Mouse (Mus musculus) liver, embryonic 18 days (tissue): ENCODE data around the gene Hnrnpl. TPM values are rescaled to one million over a fixed set of nuclear protein-coding genes. Genes with fewer than 3 reads are reported as not detected.

Experiments used
- polyA plus RNA-seq: library from polyadenylated mRNA; depleted of rRNA; stranded (reverse); fragments of >200 nt; gene quantifications from 2 replicates; pipeline ENCODE4 v1.2.3, GENCODE M21; 2012; rRNA removed

Gene Hnrnpl
- polyA plus RNA-seq: 125 and 133 TPM in 2 replicates

DNA sequence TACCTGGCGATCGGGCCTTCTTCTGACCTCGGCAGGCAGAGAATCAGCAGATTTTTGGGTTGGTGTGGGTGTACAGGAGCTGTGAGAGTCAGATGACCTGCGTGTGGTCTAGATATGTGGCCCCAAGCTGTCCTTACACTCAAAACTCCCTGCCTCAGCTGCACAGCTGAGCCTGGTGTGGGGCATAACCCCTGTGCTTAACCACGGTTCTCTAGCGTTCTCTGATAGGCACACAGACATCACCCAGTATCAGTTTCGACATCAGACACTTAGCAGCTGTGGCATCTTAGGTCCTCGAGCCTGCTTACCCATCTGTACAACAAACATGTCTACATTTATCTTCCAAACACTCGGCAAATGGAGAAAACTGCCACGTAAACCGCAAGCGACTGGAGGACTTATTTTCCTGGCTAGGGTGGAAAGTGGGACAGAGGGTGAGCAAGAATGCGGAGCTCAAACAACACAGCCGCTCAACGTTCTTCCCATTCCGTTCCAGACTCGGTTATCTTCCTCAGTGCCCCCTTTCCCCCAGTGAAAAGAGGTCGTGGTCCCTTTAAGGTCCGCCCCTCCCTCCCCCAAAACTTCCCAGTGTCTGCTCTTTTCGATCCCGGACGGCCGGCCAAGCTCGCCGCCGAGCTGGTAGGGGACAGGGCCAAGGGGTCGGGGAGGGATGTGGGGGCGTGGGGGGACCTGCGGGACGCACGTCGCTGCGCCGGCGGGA, at the start of gene Hnrnpl:
Hnrnpl (plus strand) TSS at position 321 of the 721 bp plus-strand sequence.

DNA sequence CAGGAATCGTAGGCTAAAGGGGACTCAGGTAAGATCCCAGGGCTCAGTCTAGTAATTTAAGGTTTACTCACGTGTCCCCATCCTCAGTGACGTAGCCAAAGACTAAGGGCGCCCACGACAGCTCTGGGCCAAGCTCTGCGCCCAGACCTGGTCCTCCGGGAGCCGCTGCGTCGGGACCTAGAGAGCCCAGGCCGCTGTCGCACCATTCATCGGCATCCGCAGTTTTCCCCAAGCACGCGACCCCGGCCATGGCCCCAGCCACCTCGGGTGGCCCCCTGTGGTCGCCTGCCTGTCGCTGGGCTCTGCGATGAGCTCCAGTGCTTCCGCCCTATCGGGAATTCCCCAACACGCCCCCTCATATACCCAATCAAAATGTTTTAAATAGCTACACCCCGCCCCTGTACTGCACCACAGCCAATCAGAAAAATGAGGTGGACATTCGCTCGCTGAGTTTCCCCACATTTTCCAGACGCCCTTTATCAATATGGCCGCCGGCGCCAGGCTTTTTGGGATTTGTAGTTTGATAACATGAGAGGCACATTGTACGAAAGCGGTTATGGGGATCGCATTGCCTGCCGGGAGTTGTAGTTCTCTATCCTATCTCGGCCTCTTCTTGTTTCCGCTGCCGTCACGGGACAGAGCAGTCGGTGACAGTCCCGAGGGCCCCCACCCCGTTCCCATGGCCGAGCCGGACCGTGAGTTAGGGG, 42.0 kb upstream of the Hnrnpl start, which contains the start of gene Sirt2:
Sirt2 (plus strand) TSS at position 563 of the 707 bp plus-strand sequence.

DNA sequence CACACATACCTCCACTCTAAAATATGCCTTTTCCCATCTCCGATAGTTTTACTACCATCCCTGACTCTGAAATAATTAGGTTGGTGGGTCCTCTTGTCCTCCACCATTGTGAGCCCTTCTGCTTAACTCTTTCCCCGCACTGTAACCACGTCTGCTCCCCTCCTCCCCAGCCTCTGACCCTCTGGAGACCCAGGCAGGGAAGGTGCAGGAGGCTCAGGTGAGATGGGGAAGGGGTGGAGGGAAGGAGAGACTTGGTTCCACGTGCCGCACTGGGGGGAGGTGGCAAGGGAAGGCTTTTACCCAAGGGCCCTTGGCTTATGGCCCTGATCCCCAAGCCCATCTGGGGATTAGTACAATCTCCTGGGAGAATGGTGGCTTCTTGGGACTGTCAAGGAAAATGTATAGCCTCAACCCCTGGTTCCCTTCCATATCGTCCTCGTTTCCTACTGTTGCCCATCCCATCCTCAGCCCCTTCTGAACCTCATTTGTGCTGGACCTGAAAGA, 40.8 kb upstream of the Hnrnpl start, which contains the start of gene Nfkbib:
Nfkbib (minus strand) TSS at position 51 of the 504 bp plus-strand sequence.

DNA sequence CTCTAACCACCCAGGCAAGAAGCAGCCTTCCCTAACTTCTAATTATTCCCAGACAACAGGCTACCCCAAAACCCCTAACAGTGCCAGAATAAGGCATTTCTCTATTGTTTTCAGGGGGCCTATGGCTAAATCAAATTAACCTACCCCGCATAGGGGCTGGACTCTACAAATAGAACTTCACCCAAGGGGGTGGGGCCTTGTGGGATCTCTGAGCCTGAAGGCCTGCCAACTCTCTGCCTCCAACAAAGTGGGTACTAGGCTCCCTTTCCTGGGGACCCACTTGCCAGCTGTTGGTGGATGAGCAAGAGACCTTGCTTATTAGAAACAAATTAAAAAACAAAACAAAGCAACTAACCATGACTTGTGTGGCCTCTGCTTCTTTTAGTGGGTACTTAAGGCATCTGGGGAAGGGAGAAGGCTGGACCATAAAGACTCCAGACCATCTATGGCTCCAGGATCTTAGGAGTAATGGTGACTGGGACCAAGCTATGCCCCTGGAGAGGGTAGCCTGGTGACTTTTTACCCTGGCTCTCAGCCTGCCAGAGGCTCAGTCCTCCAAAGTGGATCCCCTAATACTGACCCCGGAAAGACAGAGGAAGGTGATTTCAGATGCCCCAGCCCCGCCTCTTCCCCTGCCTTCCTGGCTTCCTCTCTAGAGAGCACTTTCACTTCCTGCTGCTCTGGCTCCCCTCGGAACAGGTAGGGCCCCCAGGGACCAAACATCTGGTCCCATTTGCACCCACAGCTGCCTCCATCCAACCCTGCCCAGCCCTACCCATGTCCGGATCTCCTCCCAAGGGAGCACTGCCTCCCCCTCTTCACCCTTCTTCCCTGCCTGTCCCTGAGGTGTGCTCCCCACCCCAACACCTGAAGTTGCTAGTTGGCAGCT, 19.8 kb upstream of the Hnrnpl start, which contains the start of gene Rinl:
Rinl (plus strand) TSS at position 663 of the 889 bp plus-strand sequence.

DNA sequence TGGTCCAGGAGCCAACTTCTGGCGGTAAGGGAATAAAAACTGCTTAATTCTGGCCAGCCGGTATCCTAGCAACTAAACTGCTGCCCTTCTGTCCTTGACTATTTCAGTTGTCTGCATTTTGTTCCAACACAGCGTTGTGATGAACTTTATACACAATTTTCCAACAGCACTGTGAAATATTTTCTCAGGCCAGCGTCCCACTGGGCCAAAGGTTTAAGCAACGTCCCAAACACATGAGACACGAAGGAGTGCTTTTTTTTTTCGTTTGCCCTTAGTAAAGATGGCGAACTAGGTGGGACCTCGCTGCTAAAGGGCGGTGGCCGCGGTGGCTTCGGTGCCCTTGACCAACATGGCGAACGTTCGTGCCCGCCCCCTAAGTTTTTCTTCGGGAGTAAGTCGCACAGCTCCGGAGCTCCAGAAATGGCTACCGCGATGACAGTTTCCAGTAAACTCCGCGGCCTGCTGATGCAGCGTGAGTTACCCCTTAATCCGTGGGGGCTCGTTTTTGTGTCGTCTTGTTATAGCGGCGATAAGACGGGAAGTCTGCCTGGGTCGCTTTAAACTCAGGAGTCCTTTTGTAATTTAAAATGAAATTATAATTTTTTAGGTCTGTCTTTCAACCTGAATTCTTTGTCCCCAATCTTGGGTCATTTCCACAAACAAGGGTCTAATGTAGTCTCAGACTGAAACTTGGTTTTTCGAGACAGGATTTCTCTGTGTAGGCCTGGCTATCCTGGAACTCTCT, 16.8 kb downstream of the Hnrnpl start, which contains the start of gene Ech1:
Ech1 (plus strand) TSS at position 277 of the 745 bp plus-strand sequence.

DNA sequence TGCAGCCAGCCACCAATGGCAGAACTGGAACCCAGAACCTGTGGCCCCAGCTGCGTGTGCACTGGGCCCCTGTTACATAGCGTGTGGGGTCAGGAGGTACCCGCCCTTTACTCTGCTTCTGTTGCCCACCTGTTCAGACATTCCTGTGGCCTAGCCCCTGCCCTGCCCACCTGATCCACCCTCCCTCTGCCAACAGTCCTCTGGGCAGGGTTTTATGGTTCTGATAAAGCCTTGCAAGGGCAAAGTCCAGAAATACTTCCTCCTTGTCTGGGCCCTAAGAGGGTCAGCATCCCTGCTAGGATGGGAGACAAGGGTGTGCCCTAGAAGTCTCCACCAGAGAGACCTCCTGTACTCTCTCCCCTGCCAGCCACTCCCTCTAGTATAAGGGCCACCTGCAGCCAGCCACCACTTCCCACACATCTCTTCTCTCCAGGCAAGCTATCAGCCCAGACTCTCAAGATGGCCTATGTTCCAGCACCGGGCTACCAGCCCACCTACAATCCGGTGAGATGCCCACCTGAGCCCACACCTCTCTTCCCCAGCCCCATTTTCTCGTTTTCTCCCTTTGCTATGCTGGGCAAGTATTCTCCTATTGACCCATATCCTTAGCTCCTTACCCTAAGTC, 25.5 kb downstream of the Hnrnpl start, which contains the start of gene Lgals4:
Lgals4 (plus strand) TSS at position 132 of the 625 bp plus-strand sequence.

DNA sequence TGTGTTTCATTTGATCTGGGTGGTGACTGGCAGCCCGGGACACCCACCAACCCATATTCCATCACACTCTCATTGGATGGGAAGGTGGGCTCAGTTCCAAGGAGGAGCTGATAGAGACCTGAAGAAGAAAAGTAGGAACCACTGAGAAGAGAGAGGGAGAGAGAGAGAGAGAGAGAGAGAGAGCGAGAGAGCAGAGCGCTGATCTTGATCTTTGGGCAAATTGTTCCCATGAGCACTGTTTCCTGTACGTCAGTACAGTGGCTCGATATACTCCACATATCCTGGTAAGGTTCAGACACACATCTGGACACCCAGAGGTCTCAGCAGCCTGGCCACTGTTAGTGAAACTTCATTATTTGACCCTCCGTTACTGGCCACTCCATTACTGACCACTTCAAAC, 55.2 kb downstream of the Hnrnpl start, which contains the start of gene Lgals7:
Lgals7 (plus strand) TSS at position 314 of the 400 bp plus-strand sequence.

Other genes with a start within 250 kb of the Hnrnpl start
- gene Samd4b, start 210.4 kb upstream of the Hnrnpl start, polyA plus RNA-seq: 8.5 and 12.5 TPM in 2 replicates
- 7.5 and 9.7 TPM in 2 replicates for gene Pak4, start 210.4 kb upstream of the Hnrnpl start, polyA plus RNA-seq
- not detected in 2 replicates for gene Acp7, start 177.2 kb upstream of the Hnrnpl start, polyA plus RNA-seq
- 0.81 and 0.97 TPM in 2 replicates for gene Fbxo27, start 115.7 kb upstream of the Hnrnpl start, polyA plus RNA-seq
- 1.3 and 1.4 TPM in 2 replicates for gene Fbxo17, start 91.7 kb upstream of the Hnrnpl start, polyA plus RNA-seq
- 51.8 and 57.9 TPM in 2 replicates for gene Mrps12, start 66.7 kb upstream of the Hnrnpl start, polyA plus RNA-seq
- 8.3 and 8.6 TPM in 2 replicates for gene Sars2, start 66.5 kb upstream of the Hnrnpl start, polyA plus RNA-seq
- gene Ccer2, start 52.4 kb upstream of the Hnrnpl start, polyA plus RNA-seq: not detected in 2 replicates
- 20.9 and 23.4 TPM in 2 replicates for gene Sirt2, start 41.8 kb upstream of the Hnrnpl start, polyA plus RNA-seq
- 15.6 and 17.5 TPM in 2 replicates for gene Nfkbib, start 41.0 kb upstream of the Hnrnpl start, polyA plus RNA-seq
- 5.4 and 6.7 TPM in 2 replicates for gene Rinl, start 19.6 kb upstream of the Hnrnpl start, polyA plus RNA-seq
- 480 and 495 TPM in 2 replicates for gene Ech1, start 16.7 kb downstream of the Hnrnpl start, polyA plus RNA-seq
- 34.3 and 43.3 TPM in 2 replicates for gene Lgals4, start 25.3 kb downstream of the Hnrnpl start, polyA plus RNA-seq
- 0.79 and 0.81 TPM in 2 replicates for gene Lgals7, start 55.3 kb downstream of the Hnrnpl start, polyA plus RNA-seq
- gene Capn12, start 72.9 kb downstream of the Hnrnpl start, polyA plus RNA-seq: 0.02 and 0.03 TPM in 2 replicates
- 81.9 and 90.7 TPM in 2 replicates for gene Actn4, start 153.8 kb downstream of the Hnrnpl start, polyA plus RNA-seq
- 189 and 226 TPM in 2 replicates for gene Eif3k, start 173.3 kb downstream of the Hnrnpl start, polyA plus RNA-seq
- 17.3 and 19.2 TPM in 2 replicates for gene Map4k1, start 173.5 kb downstream of the Hnrnpl start, polyA plus RNA-seq